Mouse (Mus musculus) kidney, postnatal 0 days (tissue): Measurements from ENCODE around the gene Itgb2. TPM values are rescaled to one million over a fixed set of nuclear protein-coding genes. Genes with fewer than 3 reads are reported as not detected.

Experiments
- ATAC-seq: fragments of 200-750 bp; cut with Nextera tagmentation; replicated peaks from 2 replicates; pipeline ENCODE4 v1.8.0; 2017; ENCODE audit warnings: low read depth, moderate number of reproducible peaks, moderate TSS enrichment, moderate library complexity; ENCODE audit not compliant: low FRiP score
- DNase-seq: peaks from one replicate; pipeline ENCODE4 v3.0.0-alpha.2; 2016; ENCODE audit warnings: low spot score
- H3K27ac ChIP-seq: fragments of 300-500 bp; sonication (generic); 2 replicates; pipeline ENCODE4 v1.5.1; 2014; ENCODE audit warnings: mild to moderate bottlenecking
- H3K27me3 ChIP-seq: fragments of 300-500 bp; sonication (generic); 2 replicates; pipeline ENCODE4 v1.6.1; 2014; ENCODE audit warnings: low read length, mixed read lengths; ENCODE audit not compliant: insufficient read depth
- H3K36me3 ChIP-seq: fragments of 300-500 bp; sonication (generic); 2 replicates; pipeline ENCODE4 v1.6.1; 2014; ENCODE audit warnings: low read length, mixed read lengths; ENCODE audit not compliant: insufficient read depth
- H3K4me1 ChIP-seq: fragments of 300-500 bp; sonication (generic); replicated peaks from 2 replicates; pipeline ENCODE4 v1.6.1; 2014; ENCODE audit warnings: antibody characterized with exemption, low read length, mixed read lengths; ENCODE audit not compliant: insufficient read depth
- H3K4me2 ChIP-seq: fragments of 300-500 bp; sonication (generic); 2 replicates; pipeline ENCODE4 v1.6.1; 2014; ENCODE audit warnings: mild to moderate bottlenecking, low read length, moderate library complexity, mixed read lengths
- H3K4me3 ChIP-seq: fragments of 300-500 bp; sonication (generic); replicated peaks from 2 replicates; pipeline ENCODE4 v1.5.1; 2014; ENCODE audit warnings: low read depth, low read length
- H3K9ac ChIP-seq: fragments of 300-500 bp; sonication (generic); 2 replicates; pipeline ENCODE4 v1.6.1; 2014; ENCODE audit warnings: low read depth, low read length
- H3K9me3 ChIP-seq: fragments of 300-500 bp; sonication (generic); replicated peaks from 2 replicates; pipeline ENCODE4 v1.6.1; 2016; ENCODE audit warnings: low read length, inconsistent platforms, mixed read lengths
- CTCF ChIP-seq: IDR thresholded peaks from 2 replicates; pipeline ENCODE4 v1.5.1; 2016; ENCODE audit warnings: antibody characterized with exemption, low read depth, mild to moderate bottlenecking, moderate library complexity
- WGBS: fragments of 180-500 bp; shearing (Covaris S2); extraction: QIAGEN DNeasy Blood & Tissue Kit; methylation state at CpG from one replicate; pipeline ENCODE4 v1.1.7; 2014; 5-methylcytosine and 5-hydroxymethylcytosine counted together
- polyA plus RNA-seq: library from polyadenylated mRNA; unstranded; fragments of >200 nt; fragmentation: Nextera tagmentation; extraction: Ambion mirVana; gene quantifications from 2 replicates; pipeline ENCODE4 v1.2.1, GENCODE M21; 2015

The Itgb2 gene
- polyA plus RNA-seq, 1 experiment from 2014 or later, result 1.4 TPM

GRCm38 (mm10) chr10:77588036-77588435 is 58.0 kb downstream of the Itgb2 start:
- DNase-seq, result no peak
- Histone ChIP-seq H3K9me3 (no peaks in the 10 kb centered on the region), H3K4me3 (no peak overlapping the region), H3K4me1 (peaks cover 14% of the 10 kb centered on the region; the same call in 1 of the 2 replicates), H3K4me2 (no peak overlapping the region), H3K36me3 (peaks cover 21% of the 10 kb centered on the region), H3K27ac (peak overlapping the region; percentile 43; the same call in 1 of the 2 replicates), H3K9ac (no peak overlapping the region), H3K27me3 (no peaks in the 10 kb centered on the region)
- no peak for TF ChIP-seq CTCF
- 81% methylated on average over 2 of the region's 2 CpGs for WGBS
- no peak for ATAC-seq

DNA sequence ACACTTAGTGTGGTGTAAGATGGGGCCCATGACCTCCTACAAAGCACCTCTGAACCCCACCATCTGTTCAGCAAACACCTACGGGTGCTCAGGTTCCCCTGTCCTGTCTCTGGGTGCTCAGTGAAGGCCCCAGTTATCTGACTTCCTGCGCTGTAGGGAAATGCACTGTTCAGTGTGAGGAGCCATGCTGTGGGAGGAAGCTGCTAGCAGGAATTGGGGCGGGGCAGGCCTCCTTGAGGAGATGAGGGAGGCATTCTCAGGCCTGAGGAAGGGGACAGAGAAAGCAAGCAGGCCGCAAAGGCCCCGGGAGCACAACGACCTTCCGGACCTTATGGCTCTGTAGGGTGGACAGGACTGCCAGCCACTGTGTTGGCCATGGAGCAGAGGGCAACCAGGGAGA is 59.1 kb downstream of the Itgb2 start:
- Histone ChIP-seq H3K4me3 (no peak overlapping the region), H3K4me1 (peaks cover 4% of the 10 kb centered on the region; the same call in 1 of the 2 replicates), H3K36me3 (peaks cover 32% of the 10 kb centered on the region), H3K27me3 (no peaks in the 10 kb centered on the region), H3K27ac (peak overlapping the region; percentile 42; the same call in 1 of the 2 replicates), H3K9me3 (no peaks in the 10 kb centered on the region), H3K4me2 (no peak overlapping the region), H3K9ac (no peak overlapping the region)
- ATAC-seq (no peak), DNase-seq (no peak)
- WGBS, result 62% methylated on average over 7 of the region's 7 CpGs
- no peak for TF ChIP-seq CTCF

DNA sequence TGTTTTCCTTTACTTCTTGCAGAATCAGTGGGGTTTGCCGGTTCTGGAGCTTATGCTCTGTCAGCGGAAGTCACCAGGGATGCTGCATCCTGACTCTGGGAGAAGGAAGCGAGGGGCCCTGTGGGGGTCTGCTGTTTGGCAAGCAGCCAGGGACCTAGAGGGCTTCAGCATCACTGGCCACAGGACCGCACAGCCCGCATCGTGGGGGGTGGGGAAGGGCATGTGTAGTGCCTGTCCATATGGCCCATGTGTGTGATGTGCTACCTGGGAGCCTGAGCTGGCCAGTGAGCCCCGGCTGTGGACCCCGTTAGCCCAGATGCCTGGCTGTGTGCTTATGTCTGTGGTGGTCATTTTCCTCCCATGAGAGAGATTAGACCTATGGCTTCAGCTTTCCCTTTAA is 59.7 kb downstream of the Itgb2 start:
- no peaks in the 10 kb centered on the region for H3K27me3 ChIP-seq
- H3K36me3 ChIP-seq, result peaks cover 38% of the 10 kb centered on the region
- H3K4me3 ChIP-seq, result no peak overlapping the region
- DNase-seq (no peak), ATAC-seq (no peak)
- TF ChIP-seq CTCF, result no peak
- H3K9ac ChIP-seq, result no peak overlapping the region
- WGBS, result 73% methylated on average over 8 of the region's 8 CpGs
- H3K27ac ChIP-seq, result no peak overlapping the region
- peaks cover 3% of the 10 kb centered on the region; the same call in 1 of the 2 replicates for H3K4me1 ChIP-seq
- H3K9me3 ChIP-seq, result no peaks in the 10 kb centered on the region
- no peak overlapping the region for H3K4me2 ChIP-seq

GRCm38 (mm10) chr10:77590812-77591211 is 60.8 kb downstream of the Itgb2 start:
- Histone ChIP-seq H3K9me3 (no peaks in the 10 kb centered on the region), H3K4me1 (peaks cover 3% of the 10 kb centered on the region; the same call in 1 of the 2 replicates), H3K27me3 (no peaks in the 10 kb centered on the region), H3K9ac (no peak overlapping the region), H3K4me3 (no peak overlapping the region), H3K36me3 (peaks cover 42% of the 10 kb centered on the region), H3K4me2 (no peak overlapping the region), H3K27ac (peak overlapping the region; percentile 26)
- ATAC-seq, result peak; percentile 70
- peak; percentile 83 for TF ChIP-seq CTCF
- 37% methylated on average over 6 of the region's 6 CpGs for WGBS
- peak; percentile 74 for DNase-seq

- no peaks in the 10 kb centered on the region for H3K27me3 ChIP-seq
- H3K4me3 ChIP-seq, result no peak overlapping the region
- no peaks in the 10 kb centered on the region for H3K9me3 ChIP-seq
- 51% methylated on average over 6 of the region's 6 CpGs for WGBS
- H3K9ac ChIP-seq, result no peak overlapping the region
- peaks cover 44% of the 10 kb centered on the region for H3K36me3 ChIP-seq
- ATAC-seq (no peak), DNase-seq (peak; percentile 32)
- no peak for TF ChIP-seq CTCF
- H3K4me1 ChIP-seq, result peaks cover 3% of the 10 kb centered on the region; the same call in 1 of the 2 replicates
- H3K27ac ChIP-seq, result no peak overlapping the region
- H3K4me2 ChIP-seq, result no peak overlapping the region
These were observed 61.5 kb downstream of the Itgb2 start for GRCm38 (mm10) chr10:77591546-77591945.

GRCm38 (mm10) chr10:77596060-77596459 is 66.0 kb downstream of the Itgb2 start:
- Histone ChIP-seq H3K9ac (no peak overlapping the region), H3K4me3 (no peak overlapping the region), H3K27ac (no peak overlapping the region), H3K4me2 (no peak overlapping the region), H3K36me3 (peaks cover 54% of the 10 kb centered on the region), H3K27me3 (no peaks in the 10 kb centered on the region), H3K9me3 (no peaks in the 10 kb centered on the region), H3K4me1 (no peaks in the 10 kb centered on the region)
- no peak for DNase-seq
- TF ChIP-seq CTCF, result no peak
- no peak for ATAC-seq
- 91% methylated on average over 2 of the region's 2 CpGs for WGBS

- ATAC-seq, result no peak
- H3K36me3 ChIP-seq, result peaks cover 7% of the 10 kb centered on the region
- no peak overlapping the region for H3K4me3 ChIP-seq
- H3K4me1 ChIP-seq, result peaks cover 10% of the 10 kb centered on the region; the same call in 1 of the 2 replicates
- H3K9me3 ChIP-seq, result no peaks in the 10 kb centered on the region
- no peak for DNase-seq
- H3K27ac ChIP-seq, result no peak overlapping the region
- 68% methylated on average over 4 of the region's 4 CpGs for WGBS
- no peak overlapping the region for H3K4me2 ChIP-seq
- H3K27me3 ChIP-seq, result no peaks in the 10 kb centered on the region
- H3K9ac ChIP-seq, result no peak overlapping the region
- no peak for TF ChIP-seq CTCF
These were observed 73.0 kb downstream of the Itgb2 start for GRCm38 (mm10) chr10:77603021-77603420.
